Mouse (Mus musculus) C2C12 (cell line): ENCODE data around the gene Ccn5. TPM values are rescaled to one million over a fixed set of nuclear protein-coding genes. Genes with fewer than 3 reads are reported as not detected.

ENCODE experiments used
- H3K27me3 ChIP-seq: one replicate; pipeline ENCODE4 v1.6.1; 2011; ENCODE audit not compliant: control insufficient read depth, insufficient read depth, insufficient read length
- H3K36me3 ChIP-seq: one replicate; pipeline ENCODE4 v1.6.1; 2011; ENCODE audit not compliant: control insufficient read depth, insufficient read depth
- H3K4me3 ChIP-seq: one replicate; pipeline ENCODE4 v1.5.1; 2011; ENCODE audit warnings: mild to moderate bottlenecking, control low read depth; ENCODE audit not compliant: poor library complexity, insufficient read depth, severe bottlenecking
- H3K79me2 ChIP-seq: one replicate; pipeline ENCODE4 v1.6.1; 2011; ENCODE audit not compliant: control insufficient read depth, insufficient read depth
- H3K79me3 ChIP-seq: one replicate; pipeline ENCODE4 v1.6.1; 2011; ENCODE audit warnings: low read depth, control low read depth
- H3ac ChIP-seq: one replicate; pipeline ENCODE3; 2011; ENCODE audit warnings: low read depth; ENCODE audit not compliant: control insufficient read depth, insufficient read length
- CEBPB ChIP-seq: IDR thresholded peaks from one replicate; pipeline ENCODE4 v1.6.1; 2011; ENCODE audit warnings: low read depth, mild to moderate bottlenecking, control low read depth, moderate library complexity
- CTCF ChIP-seq: IDR thresholded peaks from one replicate; pipeline ENCODE4 v1.5.1; 2011; ENCODE audit not compliant: control insufficient read depth, insufficient read depth, insufficient read length
- FOSL1 ChIP-seq: IDR thresholded peaks from one replicate; pipeline ENCODE4 v1.8.0; 2011; ENCODE audit warnings: mild to moderate bottlenecking, low read length; ENCODE audit not compliant: poor library complexity, insufficient read depth, severe bottlenecking
- MAX ChIP-seq: IDR thresholded peaks from one replicate; pipeline ENCODE4 v1.6.1; 2011; ENCODE audit warnings: mild to moderate bottlenecking, control low read depth
- MYOD1 ChIP-seq: IDR thresholded peaks from one replicate; pipeline ENCODE4 v1.6.1; 2011; ENCODE audit warnings: low read depth; ENCODE audit not compliant: control insufficient read depth, insufficient read length
- MYOG ChIP-seq: IDR thresholded peaks from one replicate; pipeline ENCODE4 v1.6.1; 2011; ENCODE audit not compliant: control insufficient read depth, insufficient read length; ENCODE audit errors: extremely low read depth
- USF1 ChIP-seq: IDR thresholded peaks from one replicate; pipeline ENCODE4 v1.6.1; 2011; ENCODE audit warnings: low read depth, mild to moderate bottlenecking, control low read depth, moderate library complexity
- polyA plus RNA-seq: library from polyadenylated mRNA; unstranded; fragments of >200 nt; fragmentation: generic; extraction: Trizol; gene quantifications from one replicate; pipeline ENCODE4 v1.2.1, GENCODE M21; 2012; ENCODE audit warnings: missing spikeins

Gene Ccn5
- polyA plus RNA-seq, 1 experiment = 0.78 TPM

GRCm38 (mm10) chr2:163871906-163872305, 51.2 kb downstream of the Ccn5 start:
- Histone ChIP-seq H3K79me3 (no peaks in the 10 kb centered on the region), H3ac (no peak overlapping the region), H3K27me3 (peaks cover 89% of the 10 kb centered on the region), H3K79me2 (no peaks in the 10 kb centered on the region), H3K4me3 (no peak overlapping the region), H3K36me3 (no peaks in the 10 kb centered on the region)
- no peak for TF ChIP-seq USF1
- TF ChIP-seq MAX = no peak
- no peak for TF ChIP-seq CTCF
- no peak for TF ChIP-seq MYOG
- TF ChIP-seq MYOD1 = no peak
- TF ChIP-seq CEBPB = no peak
- no peak for TF ChIP-seq FOSL1

GRCm38 (mm10) chr2:163874877-163875276, 54.2 kb downstream of the Ccn5 start:
- H3ac ChIP-seq = no peak overlapping the region
- no peak overlapping the region for H3K4me3 ChIP-seq
- no peak for TF ChIP-seq MYOD1
- no peak for TF ChIP-seq CEBPB
- TF ChIP-seq MYOG = no peak
- TF ChIP-seq USF1 = no peak
- TF ChIP-seq MAX = no peak
- no peak for TF ChIP-seq FOSL1
- no peak for TF ChIP-seq CTCF
- no peaks in the 10 kb centered on the region for H3K36me3 ChIP-seq
- peaks cover 87% of the 10 kb centered on the region for H3K27me3 ChIP-seq
- H3K79me3 ChIP-seq = no peaks in the 10 kb centered on the region
- no peaks in the 10 kb centered on the region for H3K79me2 ChIP-seq

GRCm38 (mm10) chr2:163875484-163875883, 54.8 kb downstream of the Ccn5 start:
- Histone ChIP-seq H3K27me3 (peaks cover 87% of the 10 kb centered on the region), H3ac (no peak overlapping the region), H3K4me3 (no peak overlapping the region), H3K36me3 (no peaks in the 10 kb centered on the region), H3K79me3 (no peaks in the 10 kb centered on the region), H3K79me2 (no peaks in the 10 kb centered on the region)
- no peak for TF ChIP-seq USF1
- no peak for TF ChIP-seq MYOG
- no peak for TF ChIP-seq MAX
- no peak for TF ChIP-seq FOSL1
- TF ChIP-seq MYOD1 = no peak
- TF ChIP-seq CTCF = no peak

GRCm38 (mm10) chr2:163876830-163877498, 56.3 kb downstream of the Ccn5 start:
- TF ChIP-seq CTCF = no peak
- no peak for TF ChIP-seq MYOD1
- TF ChIP-seq FOSL1 = no peak
- TF ChIP-seq CEBPB = no peak
- TF ChIP-seq USF1 = no peak
- TF ChIP-seq MAX = no peak
- no peak for TF ChIP-seq MYOG
- Histone ChIP-seq H3K27me3 (peaks cover 87% of the 10 kb centered on the region), H3K4me3 (no peak overlapping the region), H3K79me3 (no peaks in the 10 kb centered on the region), H3K36me3 (no peaks in the 10 kb centered on the region), H3ac (no peak overlapping the region), H3K79me2 (no peaks in the 10 kb centered on the region)

- Histone ChIP-seq H3K27me3 (peaks cover 72% of the 10 kb centered on the region), H3K36me3 (no peaks in the 10 kb centered on the region), H3K79me2 (no peaks in the 10 kb centered on the region), H3K79me3 (no peaks in the 10 kb centered on the region), H3ac (no peak overlapping the region), H3K4me3 (no peak overlapping the region)
- TF ChIP-seq FOSL1 (no peak), MAX (no peak), CTCF (no peak)
Measured at GRCm38 (mm10) chr2:163880891-163881290, 60.2 kb downstream of the Ccn5 start.

Other genes with a start within 250 kb of the Ccn5 start
- gene Ttpal, start 218.5 kb upstream of the Ccn5 start, polyA plus RNA-seq = 15.1 TPM
- gene Serinc3, start 175.7 kb upstream of the Ccn5 start, polyA plus RNA-seq = 29.4 TPM
- gene Pkig, start 162.5 kb upstream of the Ccn5 start, polyA plus RNA-seq = 254 TPM
- 3.3 TPM for gene Ada, start 70.6 kb upstream of the Ccn5 start, polyA plus RNA-seq
- gene Kcnk15, start 32.8 kb downstream of the Ccn5 start, polyA plus RNA-seq = not detected
- not detected for gene Rims4, start 97.8 kb downstream of the Ccn5 start, polyA plus RNA-seq
- gene Ywhab, start 174.1 kb downstream of the Ccn5 start, polyA plus RNA-seq = 114 TPM
- gene Pabpc1l, start 204.6 kb downstream of the Ccn5 start, polyA plus RNA-seq = 0.60 TPM
- 9.5 TPM for gene Stk4, start 249.5 kb downstream of the Ccn5 start, polyA plus RNA-seq